Mouse (Mus musculus) cerebellum, adult 2 months (tissue): Measurements from ENCODE around the gene Prkag1.

Experiments
- CTCF ChIP-seq: fragments of 200-500 bp; IDR thresholded peaks from 2 replicates; pipeline ENCODE4 v1.5.1; 2011; ENCODE audit warnings: low read depth, mild to moderate bottlenecking, control low read depth, low read length, moderate library complexity, borderline replicate concordance; ENCODE audit not compliant: insufficient read depth
- POLR2A ChIP-seq: fragments of 200-500 bp; IDR thresholded peaks from 2 replicates; pipeline ENCODE4 v1.6.1; 2011; ENCODE audit warnings: low read length, control low read depth, borderline replicate concordance; ENCODE audit not compliant: insufficient read depth

DNA sequence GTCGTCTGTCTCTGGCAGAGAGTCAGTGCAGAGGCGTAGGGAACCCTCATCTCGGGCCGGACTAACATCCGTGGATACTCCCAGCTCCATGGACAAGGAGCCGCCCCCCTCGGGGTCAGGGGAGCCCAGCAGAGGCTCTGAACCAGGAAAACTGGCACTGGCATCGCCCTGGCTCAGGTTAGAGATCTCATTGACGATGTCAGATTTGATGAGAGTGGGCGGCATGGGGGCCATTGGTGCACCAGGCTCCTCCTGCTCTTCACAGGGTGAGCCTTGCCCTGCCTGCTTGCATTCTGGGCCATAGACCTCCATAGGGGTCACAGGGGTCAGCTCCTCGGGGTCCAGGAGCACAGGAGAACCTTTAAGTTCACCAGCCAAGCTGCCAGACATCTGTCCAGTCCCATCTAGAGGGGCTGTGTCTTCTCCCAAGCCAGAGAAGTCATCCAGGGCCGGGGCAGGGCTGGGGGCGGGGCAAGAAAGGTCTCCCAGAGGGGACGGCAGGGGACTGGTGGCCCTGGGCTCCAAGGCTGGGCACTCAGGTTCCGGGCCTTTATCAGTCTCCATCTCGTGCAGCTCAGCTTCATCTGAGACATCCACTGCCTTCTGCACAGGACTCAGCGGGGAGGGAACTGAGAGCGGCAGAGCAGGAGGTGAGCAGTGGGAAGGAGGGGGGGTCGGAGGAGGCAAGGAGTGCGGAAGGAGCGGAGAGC is 30.5 kb upstream of the Prkag1 start:
- TF ChIP-seq POLR2A (no peak), CTCF (no peak)
